Mouse (Mus musculus) embryonic stem cell, embryonic (primary cell): ENCODE data around the gene Mrps15.

ENCODE experiments used
- CTCF ChIA-PET, 4 experiments: fragments of 300-600 bp in 2 of 4; fragments of 350-600 bp in 2 of 4; sonication (Branson Sonifier 250); formaldehyde crosslinking; loops; one replicate each; lab custom pipeline; 2022; ENCODE audit warnings: inconsistent platforms in 2 of 4; lab: Charles Lee
- POLR2A ChIA-PET, 4 experiments: fragments of 300-600 bp in 2 of 4; fragments of 350-600 bp in 2 of 4; sonication (Branson Sonifier 250); formaldehyde crosslinking; loops; one replicate each; lab custom pipeline; 2022; ENCODE audit warnings: antibody characterized with exemption in 4 of 4, inconsistent platforms in 1 of 4; lab: Charles Lee

Mrps15 gene

DNA sequence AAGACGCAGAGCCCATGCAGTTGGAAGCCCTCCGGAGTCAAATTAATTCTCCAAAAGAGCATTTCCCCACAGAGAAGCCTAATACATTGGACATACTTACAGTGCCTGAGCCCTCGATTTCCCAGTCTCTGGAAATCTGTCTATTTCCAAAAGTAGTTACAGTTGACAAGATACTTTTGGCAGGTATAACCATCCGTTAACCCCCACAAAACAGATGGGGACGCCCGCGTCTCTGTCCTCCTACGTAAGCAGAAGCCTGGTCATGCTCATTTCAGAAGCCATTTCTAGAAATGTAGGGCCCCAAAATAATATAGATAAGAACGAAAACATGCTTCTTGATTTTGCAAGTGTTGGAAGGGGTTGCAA lies 12.3 kb downstream of the Mrps15 start:
- CTCF ChIA-PET: no interaction called here
- POLR2A ChIA-PET: interaction anchor here in 1 of 4 experiments (1.3 kb wide), 1 partner anchor 15 kb away, joined by 4 read pairs; no protein-coding TSS in a partner anchor

DNA sequence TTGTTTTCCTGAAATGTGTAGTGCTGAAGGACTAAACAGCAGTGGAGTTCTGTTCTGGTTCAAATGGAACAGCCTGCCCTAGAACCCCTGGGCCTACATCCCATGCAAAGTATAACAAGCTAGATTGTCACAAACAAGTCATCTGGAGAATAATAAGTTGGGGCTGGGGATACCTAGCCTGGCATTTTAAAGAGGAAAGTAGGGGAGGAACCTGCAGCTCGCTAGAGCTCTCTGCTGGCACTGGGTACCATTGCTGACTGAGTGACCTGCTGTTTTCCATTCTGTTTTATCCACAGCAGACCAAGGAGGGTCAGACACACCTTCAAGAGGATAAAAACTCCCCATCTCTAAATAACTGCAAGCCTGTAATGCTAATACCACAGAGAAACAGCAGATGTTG lies 16.1 kb downstream of the Mrps15 start:
- CTCF ChIA-PET: interaction anchor here in 3 of 4 experiments (0.6 to 1.7 kb wide), 14 partner anchors 8 to 1952 kb away, joined by 3 to 17 read pairs (median 4); no protein-coding TSS in a partner anchor
- POLR2A ChIA-PET: interaction anchor here in 3 of 4 experiments (0.6 to 2.5 kb wide), 15 partner anchors 8 to 1468 kb away, joined by 3 to 10 read pairs (median 4); partner anchors contain the start of gene Mrps15 (in 2 of the 3)

DNA sequence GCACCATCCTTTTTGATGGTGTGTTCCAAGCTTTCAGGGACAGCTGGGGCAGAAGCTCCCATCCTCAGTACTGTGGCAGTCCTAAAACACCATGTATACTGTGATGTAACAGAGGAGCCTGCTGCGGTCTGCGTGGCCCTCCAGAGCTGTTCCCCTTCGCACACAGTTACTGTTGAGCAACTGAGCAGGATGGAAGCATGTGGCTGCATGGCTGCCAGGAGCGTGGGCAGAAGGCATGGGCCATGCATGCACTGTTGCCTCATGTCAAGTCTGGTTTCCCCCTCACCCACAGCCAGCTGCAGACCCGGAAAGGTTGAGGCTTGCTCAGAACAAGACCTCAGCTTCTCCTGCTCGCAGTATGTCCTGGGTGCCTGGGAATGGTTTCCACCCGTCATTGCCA lies 18.5 kb downstream of the Mrps15 start:
- CTCF ChIA-PET: interaction anchor here in 1 of 4 experiments (1.6 kb wide), 1 partner anchor 14 kb away, joined by 5 read pairs; no protein-coding TSS in a partner anchor
- POLR2A ChIA-PET: interaction anchor here in 3 of 4 experiments (0.5 to 2.8 kb wide), 5 partner anchors 9 to 195 kb away, joined by 3 to 8 read pairs (median 4); partner anchors contain the start of genes Lsm10 (in 1 of the 3) and Mrps15 (in 1 of the 3)

DNA sequence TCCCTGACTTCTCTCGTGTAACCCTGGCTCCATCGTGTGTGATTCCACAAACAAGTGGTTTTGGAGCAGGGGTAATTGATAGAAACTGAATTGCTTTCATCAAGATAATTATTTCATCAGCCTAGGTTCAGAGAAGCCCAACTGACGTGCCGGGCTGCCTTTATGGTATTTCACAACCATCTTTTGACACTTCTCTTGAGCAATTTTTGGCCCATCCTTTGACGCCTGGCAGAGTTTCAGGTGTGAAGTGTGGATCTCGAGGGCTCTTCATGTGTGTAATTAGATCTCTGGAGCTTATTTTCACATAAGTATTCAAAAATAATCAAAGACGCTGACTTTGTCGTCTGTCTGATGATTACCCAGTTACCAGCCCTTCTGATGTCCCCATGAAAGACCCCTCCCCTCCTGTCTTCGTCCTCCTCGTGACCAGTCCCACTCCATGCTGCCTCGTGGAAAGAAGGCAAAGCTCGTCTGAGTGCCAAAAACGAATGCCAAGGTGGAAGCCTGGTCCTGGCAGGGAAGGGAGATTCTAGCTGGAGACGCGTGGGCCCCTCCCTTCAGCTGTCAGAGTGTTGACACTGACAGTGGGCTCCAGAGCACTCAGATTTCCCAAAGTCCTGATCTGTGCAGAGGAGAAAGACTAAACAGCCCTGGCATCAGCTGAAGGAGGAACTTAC lies 20.8 kb downstream of the Mrps15 start:
- POLR2A ChIA-PET: interaction anchor here in 3 of 4 experiments (1.0 to 2.8 kb wide), 7 partner anchors 10 to 21 kb away, joined by 3 to 8 read pairs (median 6); partner anchors contain the start of genes Mrps15 (in 2 of the 3) and Oscp1 (in 1 of the 3)
- CTCF ChIA-PET: no interaction called here

DNA sequence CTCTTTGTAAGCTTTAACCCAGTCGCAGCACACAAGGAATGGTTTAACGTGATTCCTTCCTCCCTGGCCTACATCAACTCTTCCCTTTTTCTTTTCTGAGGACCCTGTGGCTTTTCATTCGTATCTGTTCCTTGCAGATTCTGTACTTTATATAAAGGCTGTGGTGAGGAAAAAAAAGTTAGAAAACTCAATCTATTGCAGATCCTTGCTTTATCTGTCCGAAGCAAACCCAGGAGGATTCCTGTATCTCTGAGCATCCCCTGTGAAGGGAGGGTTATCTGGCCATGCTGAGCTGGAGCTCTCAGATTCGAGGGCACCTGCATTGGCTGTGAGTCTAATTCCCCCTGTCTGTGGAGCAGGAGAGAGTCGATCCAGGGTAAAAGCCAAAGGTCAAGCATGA lies 22.1 kb downstream of the Mrps15 start:
- POLR2A ChIA-PET: interaction anchor here (0.6 to 2.2 kb wide), 11 partner anchors 8 to 524 kb away, joined by 3 to 7 read pairs (median 4); partner anchors contain the start of genes Mrps15 (in 2 of the 4), Lsm10 (in 1 of the 4) and Oscp1 (in 1 of the 4)
- CTCF ChIA-PET: interaction anchor here in 2 of 4 experiments (1.0 to 1.1 kb wide), 4 partner anchors 9 to 17 kb away, joined by 3 to 4 read pairs (median 3); no protein-coding TSS in a partner anchor

DNA sequence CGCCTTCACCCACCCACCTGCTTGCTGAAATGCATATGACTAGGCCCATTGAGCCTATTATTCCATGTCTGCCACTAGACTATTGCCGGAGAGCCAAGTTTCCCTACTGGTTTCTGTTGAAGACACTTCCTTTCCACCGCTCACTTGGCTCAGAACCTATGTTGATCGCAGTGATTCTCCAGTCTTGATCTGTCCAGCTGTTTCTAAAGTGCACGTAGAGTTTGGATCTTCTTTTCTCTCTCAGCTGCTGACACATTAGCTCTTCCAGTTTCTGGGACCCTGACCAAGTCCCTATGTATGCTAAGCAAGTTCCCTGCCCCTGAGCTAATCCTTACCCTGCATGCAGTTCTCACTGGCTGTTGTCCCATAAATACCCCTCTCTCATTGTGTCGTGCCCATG lies 31.1 kb downstream of the Mrps15 start:
- CTCF ChIA-PET: interaction anchor here (0.6 to 1.6 kb wide), 13 partner anchors 8 to 1230 kb away, joined by 3 to 11 read pairs (median 4); partner anchors contain the start of genes Adprhl2 (in 1 of the 4) and Oscp1 (in 1 of the 4)
- POLR2A ChIA-PET: interaction anchor here (0.6 to 2.6 kb wide), 26 partner anchors 8 to 1141 kb away, joined by 3 to 11 read pairs (median 5); partner anchors contain the start of genes Lsm10 (in 2 of the 4), Oscp1 (in 2 of the 4) and Mrps15 (in 1 of the 4)

DNA sequence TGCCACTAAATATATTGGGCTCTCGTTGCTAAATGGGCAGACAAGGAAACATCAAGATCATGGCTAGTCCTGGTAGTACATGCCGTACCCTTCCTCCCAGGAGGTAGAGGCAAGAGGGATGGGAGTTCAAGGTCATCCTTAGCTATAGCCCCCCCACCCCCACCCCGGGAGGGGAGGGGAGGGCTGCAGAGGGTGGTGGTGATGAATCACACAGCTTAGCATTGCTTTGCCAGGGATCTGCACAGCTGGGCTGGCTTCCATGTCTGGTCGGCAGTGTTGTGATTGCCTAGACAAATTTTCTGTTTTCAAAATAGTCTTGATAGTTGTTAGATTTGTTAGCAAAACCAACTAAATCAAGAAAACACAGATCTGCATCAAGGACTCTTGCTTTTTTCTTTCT lies 32.5 kb downstream of the Mrps15 start:
- ChIA-PET POLR2A (interaction anchor here in 3 of 4 experiments (0.7 to 2.4 kb wide), 6 partner anchors 8 to 161 kb away, joined by 3 to 10 read pairs (median 4); partner anchors contain the start of gene Thrap3 (in 1 of the 3)), CTCF (interaction anchor here in 2 of 4 experiments (0.6 to 0.7 kb wide), 2 partner anchors 14 to 79 kb away, joined by 3 to 5 read pairs; no protein-coding TSS in a partner anchor)

DNA sequence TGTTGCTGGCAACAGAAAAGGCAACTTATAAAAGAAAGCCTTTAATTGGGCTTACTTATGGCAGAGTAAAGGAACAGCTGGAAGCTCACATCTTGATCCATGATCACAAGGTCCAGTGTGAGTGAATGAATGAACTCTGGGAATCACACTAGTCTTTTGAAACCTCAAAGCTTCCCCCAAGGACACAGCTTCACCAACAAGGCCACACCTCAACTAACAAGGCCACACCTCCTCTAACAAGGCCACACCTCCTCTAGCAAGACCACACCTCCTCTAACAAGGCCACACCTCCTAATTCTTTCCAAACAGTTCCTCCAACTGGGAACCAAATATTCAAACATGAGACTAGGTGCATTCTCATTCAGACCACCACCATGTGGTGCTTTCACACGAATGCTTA lies 34.9 kb downstream of the Mrps15 start:
- ChIA-PET CTCF (interaction anchor here in 3 of 4 experiments (0.6 to 1.3 kb wide), 4 partner anchors 15 to 240 kb away, joined by 3 read pairs; partner anchors contain the start of genes Adprhl2 (in 1 of the 3) and Lsm10 (in 1 of the 3)), POLR2A (interaction anchor here in 3 of 4 experiments (0.6 to 2.4 kb wide), 13 partner anchors 10 to 472 kb away, joined by 3 to 13 read pairs (median 4); partner anchors contain the start of genes Stk40 (in 2 of the 3) and Lsm10 (in 1 of the 3))

DNA sequence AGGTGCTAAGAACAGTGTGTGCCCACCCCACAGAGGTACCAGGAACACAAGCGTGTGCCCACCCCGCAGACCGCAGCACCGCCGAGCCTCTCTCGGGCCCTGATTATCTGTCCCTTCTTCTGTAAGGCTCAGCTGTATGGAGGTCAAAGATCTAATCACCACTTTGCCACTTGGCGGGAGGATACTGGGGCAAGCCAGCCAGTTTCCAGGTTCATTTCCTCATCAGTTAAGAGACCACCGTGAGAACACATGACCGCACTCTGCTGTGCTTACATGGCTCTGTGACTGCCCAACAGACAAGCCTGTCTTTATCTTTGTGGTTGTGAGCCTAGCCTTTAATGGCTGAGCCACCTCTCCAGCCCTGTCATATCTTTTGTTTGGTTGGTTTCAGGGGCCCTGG lies 36.3 kb downstream of the Mrps15 start:
- POLR2A ChIA-PET: interaction anchor here in 2 of 4 experiments (0.6 to 2.6 kb wide), 4 partner anchors 9 to 67 kb away, joined by 3 to 14 read pairs (median 4); no protein-coding TSS in a partner anchor
- CTCF ChIA-PET: interaction anchor here in 2 of 4 experiments (0.6 to 0.7 kb wide), 2 partner anchors 122 to 1326 kb away, joined by 3 to 4 read pairs; no protein-coding TSS in a partner anchor

DNA sequence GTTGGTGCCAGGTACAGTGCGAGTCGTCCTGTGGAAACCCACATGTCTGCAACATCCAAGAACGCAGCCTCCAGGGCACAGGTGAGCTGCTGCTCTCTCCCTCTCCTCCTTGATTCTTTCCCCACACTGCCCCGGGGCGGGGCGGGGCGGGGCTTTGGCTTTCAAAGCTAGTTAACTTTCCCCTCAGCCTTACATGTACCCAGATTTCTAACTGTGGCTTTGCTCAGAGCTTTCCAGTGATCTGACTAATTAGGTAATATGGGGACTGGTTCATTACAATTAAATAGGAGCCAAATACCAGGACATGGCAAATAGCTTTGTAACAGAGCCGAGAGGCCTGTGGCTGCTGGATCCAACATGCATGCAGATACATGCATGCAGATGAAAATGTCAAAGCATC lies 37.7 kb downstream of the Mrps15 start:
- ChIA-PET POLR2A (interaction anchor here in 3 of 4 experiments (0.9 to 3.6 kb wide), 17 partner anchors 8 to 79 kb away, joined by 3 to 28 read pairs (median 5); partner anchors contain the start of genes Lsm10 (in 2 of the 3), Mrps15 (in 2 of the 3), Sh3d21 (in 2 of the 3) and Stk40 (in 2 of the 3)), CTCF (interaction anchor here in 3 of 4 experiments (0.6 to 3.5 kb wide), 17 partner anchors 9 to 486 kb away, joined by 3 to 21 read pairs (median 3); partner anchors contain the start of genes Lsm10 (in 1 of the 3), Mrps15 (in 1 of the 3), Stk40 (in 1 of the 3) and Trappc3 (in 1 of the 3))

DNA sequence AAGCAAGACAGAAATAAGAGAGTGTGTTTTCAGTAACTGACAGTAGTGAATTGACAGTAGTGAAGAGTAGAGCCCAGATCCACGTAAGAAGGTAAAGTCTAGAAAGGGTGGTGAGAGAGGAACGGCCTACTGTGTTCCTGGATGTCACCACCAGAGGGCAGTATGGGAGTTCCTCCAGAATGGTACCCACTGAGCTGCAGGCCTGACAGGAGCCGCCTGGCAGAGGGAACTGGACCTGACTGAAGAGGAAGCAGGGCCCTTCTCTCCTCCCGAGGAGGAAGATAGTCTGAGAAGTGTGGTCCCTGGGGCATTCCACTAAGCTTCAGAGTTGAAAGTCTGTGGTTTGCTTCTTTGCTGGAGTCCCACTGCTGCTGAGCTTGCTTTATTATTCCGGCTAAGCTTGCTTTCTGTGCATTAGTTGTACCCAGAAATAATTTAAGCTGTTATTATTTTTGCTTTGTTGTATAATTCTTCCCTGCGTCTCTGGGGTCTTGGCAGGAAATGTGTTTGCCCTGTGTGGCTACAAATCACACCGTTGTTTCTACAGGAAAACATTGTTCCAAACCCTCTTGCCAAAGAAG lies 39.4 kb downstream of the Mrps15 start:
- ChIA-PET CTCF (interaction anchor here (0.5 to 3.5 kb wide), 57 partner anchors 8 to 1677 kb away, joined by 3 to 21 read pairs (median 4); partner anchors contain the start of genes Lsm10 (in 3 of the 4), Mrps15 (in 2 of the 4), Stk40 (in 2 of the 4) and Oscp1 (in 1 of the 4)), POLR2A (interaction anchor here in 3 of 4 experiments (0.5 to 3.6 kb wide), 21 partner anchors 9 to 115 kb away, joined by 3 to 28 read pairs (median 4); partner anchors contain the start of genes Lsm10 (in 2 of the 3), Stk40 (in 2 of the 3), Oscp1 (in 1 of the 3) and Sh3d21 (in 1 of the 3))

DNA sequence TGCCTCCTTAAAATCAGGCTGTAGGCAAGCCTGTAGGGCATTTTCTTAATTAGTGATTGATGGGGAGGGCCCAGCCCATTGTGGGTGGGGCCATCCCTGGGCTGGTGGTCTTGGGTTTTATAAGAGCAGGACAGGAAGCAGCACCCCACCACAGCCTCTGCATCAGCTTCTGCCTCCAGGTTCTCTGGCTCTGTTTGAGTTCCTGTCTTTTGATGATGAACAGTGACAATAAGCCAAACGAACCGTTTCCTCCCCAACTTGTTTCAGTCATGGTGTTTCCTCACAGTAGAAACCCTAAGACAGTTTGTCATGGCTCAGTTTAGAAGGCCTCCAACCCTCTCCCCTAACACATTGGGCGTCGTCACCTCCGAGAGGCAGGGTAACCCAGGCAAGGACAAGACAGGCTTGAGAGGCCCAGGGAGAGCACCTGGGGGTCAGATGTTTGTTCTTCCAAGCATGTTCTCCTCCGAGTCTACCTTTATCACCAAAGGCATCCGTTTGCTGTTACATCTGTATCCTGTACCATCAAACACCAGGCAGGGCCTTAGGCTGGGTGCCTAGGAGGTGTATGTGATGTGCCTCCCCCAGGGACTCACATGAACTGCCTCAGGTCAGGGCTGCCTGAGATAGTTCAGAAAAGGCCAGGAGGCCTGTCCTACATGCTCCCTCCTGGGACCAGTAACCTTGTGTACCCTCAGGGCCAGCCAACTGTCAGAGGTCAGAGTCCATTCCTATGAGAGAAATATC lies 43.5 kb downstream of the Mrps15 start:
- ChIA-PET CTCF (no interaction called here), POLR2A (interaction anchor here in 2 of 4 experiments (0.6 to 1.6 kb wide), 2 partner anchors 12 to 164 kb away, joined by 3 to 5 read pairs; no protein-coding TSS in a partner anchor)

DNA sequence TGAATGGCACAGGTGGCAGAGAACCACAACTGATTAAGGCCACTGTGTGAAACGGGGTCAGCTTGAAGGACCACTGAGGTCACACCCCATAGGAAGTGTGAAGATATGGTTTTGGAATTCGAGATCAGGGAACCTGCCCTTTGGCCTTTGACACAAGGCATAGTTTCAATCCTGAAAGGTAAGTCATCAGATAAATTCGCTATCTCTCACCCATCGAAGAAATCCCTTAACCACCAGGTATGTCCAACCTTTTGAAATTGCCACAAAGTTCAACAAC lies 44.1 kb downstream of the Mrps15 start:
- CTCF ChIA-PET: no interaction called here

DNA sequence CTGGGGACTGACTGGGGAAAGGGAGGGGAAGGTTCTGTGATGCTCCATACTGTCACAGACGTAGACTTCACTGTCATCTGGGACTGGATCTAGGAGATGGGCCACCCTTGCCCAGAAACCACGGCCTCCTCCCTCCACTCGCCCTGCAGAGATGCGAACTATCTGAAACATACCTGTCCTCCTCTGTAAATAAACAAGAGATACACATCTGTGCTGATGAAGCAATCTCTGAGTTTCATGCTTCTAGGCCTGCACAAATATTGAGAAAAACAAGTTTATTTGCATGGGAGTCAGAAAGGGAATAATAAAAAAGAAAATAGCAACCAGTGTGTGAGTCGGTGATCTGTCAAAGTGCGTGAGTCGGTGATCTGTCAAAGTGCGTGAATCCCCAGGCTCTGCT lies 45.1 kb downstream of the Mrps15 start:
- POLR2A ChIA-PET: interaction anchor here in 3 of 4 experiments (0.6 to 2.6 kb wide), 4 partner anchors 11 to 375 kb away, joined by 3 to 6 read pairs (median 3); no protein-coding TSS in a partner anchor
- CTCF ChIA-PET: interaction anchor here in 1 of 4 experiments (0.6 kb wide), 1 partner anchor 22 kb away, joined by 5 read pairs; no protein-coding TSS in a partner anchor

More for the DNA sequence above, 44.1 kb downstream of the Mrps15 start:
- POLR2A ChIA-PET: no interaction called here

DNA sequence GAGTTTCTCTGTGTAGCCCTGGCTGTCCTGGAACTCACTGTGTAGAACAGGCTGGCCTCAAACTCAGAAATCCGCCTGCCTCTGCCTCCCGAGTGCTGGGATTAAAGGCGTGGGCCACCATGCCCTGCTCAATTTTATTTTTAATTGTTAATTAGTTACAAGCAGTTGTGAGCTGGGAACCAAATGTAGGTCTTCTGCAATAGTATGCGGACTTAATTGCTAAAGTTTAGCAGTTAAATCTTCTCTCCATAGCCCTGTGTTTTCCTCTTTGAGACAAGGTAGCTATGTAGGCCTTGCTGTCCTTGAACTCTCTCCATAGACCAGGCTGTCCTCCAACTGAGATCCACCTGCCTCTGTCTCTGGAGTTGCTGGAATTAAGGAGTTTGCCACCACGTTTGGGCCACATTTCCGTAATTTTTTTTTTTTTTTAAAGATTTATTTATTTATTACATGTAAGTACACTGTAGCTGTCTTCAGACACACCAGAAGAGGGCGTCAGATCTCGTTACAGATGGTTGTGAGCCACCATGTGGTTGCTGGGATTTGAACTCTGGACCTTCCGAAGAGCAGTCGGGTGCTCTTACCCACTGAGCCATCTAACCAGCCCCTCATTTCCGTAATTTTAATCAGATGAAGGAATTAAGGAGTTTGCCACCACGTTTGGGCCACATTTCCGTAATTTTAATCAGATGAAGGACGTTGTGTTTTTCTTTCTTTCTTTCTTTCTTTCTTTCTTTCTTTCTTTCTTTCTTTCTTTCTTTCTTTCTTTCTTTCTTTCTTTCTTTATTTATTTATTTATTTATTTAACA lies 49.1 kb downstream of the Mrps15 start:
- CTCF ChIA-PET: interaction anchor here (0.6 to 2.0 kb wide), 12 partner anchors 8 to 111 kb away, joined by 3 to 21 read pairs (median 5); partner anchors contain the start of genes Mrps15 (in 1 of the 4) and Stk40 (in 1 of the 4)
- POLR2A ChIA-PET: interaction anchor here in 3 of 4 experiments (0.6 to 2.2 kb wide), 35 partner anchors 10 to 1409 kb away, joined by 3 to 14 read pairs (median 4); partner anchors contain the start of genes Map7d1 (in 1 of the 3), Mrps15 (in 1 of the 3), Sh3d21 (in 1 of the 3) and Thrap3 (in 1 of the 3)
